Mouse (Mus musculus) testis, adult 10 weeks (tissue): ENCODE measurements around the gene Snx30. TPM values are rescaled to one million over a fixed set of nuclear protein-coding genes. Genes with fewer than 3 reads are reported as not detected.

ENCODE experiments used
- polyA plus RNA-seq: library from polyadenylated mRNA; stranded (reverse); fragments of 350-450 nt; fragmentation: Illumina TruSeq; extraction: RNeasy Lipid Tissue Mini Kit (QIAGEN cat#74804); gene quantifications from one replicate; pipeline ENCODE4 v1.2.3, GENCODE M21; 2014; ENCODE audit warnings: low read depth, low replicate concordance

Snx30 gene
- polyA plus RNA-seq: 1.4 TPM

DNA sequence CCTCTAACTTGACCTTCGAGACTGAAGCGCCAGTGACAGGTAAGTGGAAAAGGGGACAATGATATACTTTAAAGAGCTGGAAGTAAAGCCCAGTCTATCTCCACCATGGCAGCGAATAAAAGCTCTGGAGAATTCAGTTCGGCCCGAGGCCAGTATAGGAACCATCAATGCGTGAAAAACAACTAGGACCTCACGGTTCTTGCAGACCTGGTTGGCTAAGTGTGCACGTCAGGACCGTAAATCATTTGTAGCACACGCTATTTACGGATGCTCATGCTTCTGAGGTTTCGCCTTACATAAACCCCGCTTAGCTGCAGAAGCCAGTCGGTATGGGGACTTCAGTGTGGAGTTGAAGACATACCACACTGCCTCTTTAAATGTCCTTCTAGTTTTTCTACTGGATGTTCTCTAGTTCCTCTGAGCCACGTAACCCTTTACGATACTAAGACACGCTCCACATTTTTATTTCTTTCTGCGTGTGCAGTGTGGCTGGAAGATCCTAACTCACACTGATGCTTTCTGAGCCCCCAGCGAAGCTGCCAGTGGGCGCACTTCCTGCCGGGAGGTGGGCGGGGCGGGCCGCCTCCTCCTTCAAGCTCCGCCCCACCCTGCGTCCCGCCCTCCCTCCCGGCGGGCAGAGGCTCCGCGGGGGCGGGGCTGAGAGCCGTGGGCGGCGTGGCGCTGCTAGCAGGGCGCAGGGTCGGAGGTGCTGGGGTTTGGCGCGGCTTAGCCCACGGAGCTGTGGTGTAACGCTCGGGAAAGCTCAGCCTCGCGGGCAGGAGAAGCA, at the start of gene Snx30:
Gene Snx30, plus strand, starts transcription at position 660 of the 787 bp plus-strand sequence.

DNA sequence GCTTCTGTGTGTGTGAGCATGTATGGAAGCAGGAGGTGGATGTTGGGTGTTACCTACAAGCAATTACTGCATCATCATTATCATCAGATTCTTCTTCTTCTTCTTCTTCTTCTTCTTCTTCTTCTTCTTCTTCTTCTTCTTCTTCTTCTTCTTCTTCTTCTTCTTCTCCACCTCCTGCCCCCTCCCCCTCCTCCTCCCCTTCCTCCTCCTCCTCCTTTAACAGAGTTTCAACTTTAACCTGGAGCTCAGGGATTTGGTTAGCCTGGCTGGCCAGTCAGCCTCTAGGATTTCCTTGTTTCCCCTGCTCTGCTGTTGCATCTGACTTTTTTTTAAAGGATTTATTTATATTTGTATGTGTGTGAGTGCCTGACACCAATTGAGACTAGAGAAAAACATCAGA, 4.2 kb upstream of the Snx30 start, which contains the start of gene Inip:
Gene Inip, minus strand, starts transcription at position 101 of the 400 bp plus-strand sequence.

DNA sequence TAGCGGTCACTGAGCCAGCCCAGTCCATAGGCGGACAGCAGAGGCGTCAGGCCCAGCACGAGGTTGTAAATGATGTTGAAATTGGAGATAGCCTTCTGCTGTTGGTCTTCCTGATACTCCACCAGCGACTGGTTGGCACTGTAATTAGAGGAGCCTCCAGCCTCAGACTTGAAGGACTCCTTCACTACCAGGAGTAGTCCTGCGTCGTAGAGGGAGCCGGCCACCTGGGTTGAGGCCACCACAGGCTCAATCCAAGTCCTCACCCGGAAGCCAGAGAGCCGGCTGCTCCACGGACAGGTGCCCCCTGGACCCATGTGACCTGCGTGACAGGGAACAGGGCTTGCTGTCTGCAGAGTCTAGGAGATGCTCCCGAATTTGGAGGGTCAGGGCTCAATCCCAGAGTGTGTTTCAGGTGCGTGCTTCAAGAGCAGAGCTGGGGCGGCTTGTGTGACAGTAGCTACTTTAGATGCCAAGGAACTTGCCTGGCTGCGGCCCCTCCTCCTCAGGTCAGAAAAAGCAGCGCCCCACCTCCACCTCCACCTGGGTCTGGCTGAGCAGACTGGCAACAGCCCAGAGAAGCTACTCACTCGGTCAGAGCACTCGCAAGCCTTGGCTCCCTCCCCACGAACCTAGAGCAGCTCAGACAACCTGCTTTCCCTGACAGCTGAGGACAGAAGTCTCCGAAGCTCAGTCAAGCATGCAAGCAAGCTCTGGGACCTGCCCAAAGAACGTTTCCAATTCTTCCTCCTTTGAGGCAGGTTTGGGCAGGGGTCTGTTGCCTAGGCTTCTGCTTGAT, 109.2 kb downstream of the Snx30 start, which contains the start of gene Slc46a2:
Gene Slc46a2, minus strand, starts transcription at position 449 of the 796 bp plus-strand sequence.

Other genes starting within 250 kb of the Snx30 start
- gene Hsdl2, start 224.3 kb upstream of the Snx30 start, polyA plus RNA-seq: 222 TPM
- gene E130308A19Rik, start 179.6 kb upstream of the Snx30 start, polyA plus RNA-seq: 3.8 TPM
- gene Inip, start 4.3 kb upstream of the Snx30 start, polyA plus RNA-seq: 22.9 TPM
- 0.07 TPM for gene Slc46a2, start 109.2 kb downstream of the Snx30 start, polyA plus RNA-seq
- not detected for gene Mup4, start 154.9 kb downstream of the Snx30 start, polyA plus RNA-seq
- not detected for gene Mup6, start 158.5 kb downstream of the Snx30 start, polyA plus RNA-seq